Mouse (Mus musculus): Measurements from ENCODE around the gene Kcnh6.

The Kcnh6 gene

GRCm38 (mm10) chr11:106007821-106008220 is at the start of gene Kcnh6:
Kcnh6 (plus strand) TSS chr11:106008124.
- peak in 1 of 2 experiments; percentile 46 for DNase-seq (ENCODE audit: low spot score in 2 of 2)

GRCm38 (mm10) chr11:105958566-105958965 is 49.4 kb upstream of the Kcnh6 start:
- DNase-seq (ENCODE audit: low spot score in 2 of 2), result no peak

GRCm38 (mm10) chr11:105959355-105959754 is 48.6 kb upstream of the Kcnh6 start:
- peak; percentile 62 to 69 for DNase-seq (ENCODE audit: low spot score in 2 of 2)

- no peak for DNase-seq (ENCODE audit: low spot score in 2 of 2)
These were observed 43.2 kb upstream of the Kcnh6 start for GRCm38 (mm10) chr11:105964691-105965090.

GRCm38 (mm10) chr11:105966288-105966687 is 41.6 kb upstream of the Kcnh6 start:
- DNase-seq (ENCODE audit: low spot score in 2 of 2), result no peak

- no peak for DNase-seq (ENCODE audit: low spot score in 2 of 2)
These were observed 40.0 kb upstream of the Kcnh6 start, which contains the start of gene Ace for GRCm38 (mm10) chr11:105967741-105968574. Ace (plus strand) TSS chr11:105967945.

GRCm38 (mm10) chr11:105968948-105969347 is 39.0 kb upstream of the Kcnh6 start:
- no peak for DNase-seq (ENCODE audit: low spot score in 2 of 2)

- peak in 1 of 2 experiments; percentile 50 for DNase-seq (ENCODE audit: low spot score in 2 of 2)
These were observed 38.4 kb upstream of the Kcnh6 start for GRCm38 (mm10) chr11:105969516-105969915.

GRCm38 (mm10) chr11:105974593-105974992 is 33.3 kb upstream of the Kcnh6 start:
- no peak for DNase-seq (ENCODE audit: low spot score in 2 of 2)

GRCm38 (mm10) chr11:105975050-105975449 is 32.9 kb upstream of the Kcnh6 start:
- DNase-seq (ENCODE audit: low spot score in 2 of 2), result no peak

GRCm38 (mm10) chr11:105975636-105976035 is 32.3 kb upstream of the Kcnh6 start:
- no peak for DNase-seq (ENCODE audit: low spot score in 2 of 2)

- no peak for DNase-seq (ENCODE audit: low spot score in 2 of 2)
These were observed 29.7 kb upstream of the Kcnh6 start for GRCm38 (mm10) chr11:105978232-105978631.

- no peak for DNase-seq (ENCODE audit: low spot score in 2 of 2)
These were observed 29.3 kb upstream of the Kcnh6 start for GRCm38 (mm10) chr11:105978634-105979033.

- no peak for DNase-seq (ENCODE audit: low spot score in 2 of 2)
These were observed 23.5 kb upstream of the Kcnh6 start for GRCm38 (mm10) chr11:105984452-105984851.

GRCm38 (mm10) chr11:105987446-105987845 is 20.5 kb upstream of the Kcnh6 start:
- no peak for DNase-seq (ENCODE audit: low spot score in 2 of 2)

GRCm38 (mm10) chr11:105989446-105989845 is 18.5 kb upstream of the Kcnh6 start:
- no peak for DNase-seq (ENCODE audit: low spot score in 2 of 2)

- DNase-seq (ENCODE audit: low spot score in 2 of 2), result no peak
These were observed 17.7 kb upstream of the Kcnh6 start for GRCm38 (mm10) chr11:105990231-105990630.

GRCm38 (mm10) chr11:105994375-105994774 is 13.5 kb upstream of the Kcnh6 start, which contains the start of gene Ace3:
Ace3 (plus strand) TSS chr11:105994675.
- DNase-seq (ENCODE audit: low spot score in 2 of 2), result no peak

GRCm38 (mm10) chr11:106000062-106000461 is 7.9 kb upstream of the Kcnh6 start:
- no peak for DNase-seq (ENCODE audit: low spot score in 2 of 2)

GRCm38 (mm10) chr11:106001718-106002117 is 6.2 kb upstream of the Kcnh6 start:
- no peak for DNase-seq (ENCODE audit: low spot score in 2 of 2)

GRCm38 (mm10) chr11:106004576-106004975 is 3.3 kb upstream of the Kcnh6 start:
- DNase-seq (ENCODE audit: low spot score in 2 of 2), result no peak

- DNase-seq (ENCODE audit: low spot score in 2 of 2), result peak in 1 of 2 experiments; percentile 29
These were observed 2.0 kb upstream of the Kcnh6 start for GRCm38 (mm10) chr11:106005970-106006369.

GRCm38 (mm10) chr11:106012711-106013110 is 4.8 kb downstream of the Kcnh6 start:
- DNase-seq (ENCODE audit: low spot score in 2 of 2), result no peak
